Mouse (Mus musculus): ENCODE measurements around the gene Ucma. TPM values are rescaled to one million over a fixed set of nuclear protein-coding genes. Genes with fewer than 3 reads are reported as not detected.
"Not testable (repeated sequence)": the region's sequence is repeated elsewhere in the genome, so short reads cannot be mapped to it uniquely, and the experiment has no call there.

The Ucma gene
- under 1 TPM in 1 of 4 experiments, not detected in 3; 0.43 TPM for total RNA-seq (2022)

GRCm38 (mm10) chr2:4975807-4976206 lies at the start of gene Ucma:
Gene Ucma, plus strand, starts transcription at chr2:4976122.
- DNase-seq (ENCODE audit: low spot score in 2 of 2) = no peak

GRCm38 (mm10) chr2:4927391-4927790 lies 48.5 kb upstream of the Ucma start:
- no peak for DNase-seq (ENCODE audit: low spot score in 2 of 2)

GRCm38 (mm10) chr2:4929230-4929629 lies 46.7 kb upstream of the Ucma start:
- DNase-seq (ENCODE audit: low spot score in 2 of 2) = no peak

DNA sequence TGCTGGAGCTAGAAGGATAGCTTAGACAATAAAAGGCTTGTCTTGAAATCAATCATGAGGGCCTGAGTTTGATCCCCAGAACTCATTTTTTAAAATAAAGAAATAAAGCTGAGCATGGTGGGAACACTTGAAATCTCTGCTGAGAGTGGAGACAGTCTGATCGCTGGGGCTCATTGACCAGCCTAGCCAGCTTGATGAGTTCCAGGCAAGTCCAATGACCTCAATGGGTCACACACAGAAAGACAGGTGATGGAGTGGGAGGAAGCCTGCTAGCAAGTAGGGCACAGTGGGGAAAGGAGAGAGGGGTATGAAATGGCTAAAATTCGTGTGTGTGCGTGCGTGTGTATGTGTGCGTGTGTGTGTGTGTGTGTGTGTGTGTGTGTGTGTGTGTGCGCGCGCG lies 41.4 kb upstream of the Ucma start:
- no peak for DNase-seq (ENCODE audit: low spot score in 2 of 2)

DNA sequence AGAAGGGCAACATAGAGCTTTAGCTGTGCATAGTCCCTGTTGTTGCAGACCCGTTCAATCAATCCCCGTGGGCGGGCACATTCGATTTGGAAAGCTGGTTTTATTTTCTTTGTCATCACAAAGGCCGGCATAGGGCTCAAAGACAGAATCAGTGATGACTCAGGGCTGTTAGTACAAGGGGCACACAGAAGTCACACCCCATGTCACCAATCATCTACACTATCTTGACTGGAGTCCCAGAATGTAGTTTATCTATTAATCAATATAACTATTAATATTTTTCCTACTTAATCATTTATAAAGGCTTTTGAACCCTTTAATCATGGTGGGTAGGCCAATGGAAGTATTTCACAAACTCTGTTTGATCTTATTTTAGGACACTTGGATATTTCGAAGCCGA lies 38.0 kb upstream of the Ucma start:
- DNase-seq (ENCODE audit: low spot score in 2 of 2) = no peak

DNA sequence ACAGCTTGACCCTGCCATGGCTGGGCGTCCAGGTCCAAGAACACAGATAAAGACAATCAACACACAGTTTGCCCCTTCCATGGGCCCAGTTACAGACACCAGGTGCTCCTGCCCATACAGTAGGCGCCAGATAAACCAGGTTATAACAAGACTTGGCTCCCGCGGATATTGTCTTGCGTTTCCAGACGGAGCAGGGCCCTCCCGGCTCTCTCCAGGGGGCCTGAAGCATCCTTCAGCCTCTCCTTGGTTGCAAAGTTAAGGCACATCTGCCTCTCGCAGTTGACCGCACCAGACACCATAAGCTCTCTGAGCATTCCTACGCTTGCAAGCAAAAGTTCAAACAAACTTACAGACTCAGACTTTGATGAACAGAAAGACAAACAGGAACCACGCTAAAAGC lies 35.1 kb upstream of the Ucma start:
- DNase-seq (ENCODE audit: low spot score in 2 of 2) = no peak

GRCm38 (mm10) chr2:4949691-4950090 lies 26.2 kb upstream of the Ucma start:
- DNase-seq (ENCODE audit: low spot score in 2 of 2) = not testable (repeated sequence)

DNA sequence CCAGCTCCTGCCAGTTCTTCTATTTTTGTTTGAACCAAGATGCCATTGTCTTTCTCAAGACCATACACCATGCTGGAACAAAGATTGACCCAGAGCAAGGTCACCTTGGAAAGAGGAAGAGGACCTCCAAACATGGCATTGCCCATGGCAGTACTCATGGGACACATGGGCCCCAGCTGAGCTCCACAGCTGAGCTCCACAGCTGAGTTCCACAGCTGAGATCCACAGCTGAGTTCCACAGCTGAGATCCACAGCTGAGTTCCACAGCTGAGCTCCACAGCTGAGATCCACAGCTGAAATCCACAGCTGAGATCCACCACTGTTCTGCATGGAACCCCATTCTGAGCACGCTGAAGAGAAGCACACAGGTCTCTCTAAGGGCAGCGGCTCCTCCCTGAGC lies 24.9 kb upstream of the Ucma start:
- DNase-seq (ENCODE audit: low spot score in 2 of 2) = no peak

- DNase-seq (ENCODE audit: low spot score in 2 of 2) = no peak
Measured at GRCm38 (mm10) chr2:4954216-4954760, 21.6 kb upstream of the Ucma start.

DNA sequence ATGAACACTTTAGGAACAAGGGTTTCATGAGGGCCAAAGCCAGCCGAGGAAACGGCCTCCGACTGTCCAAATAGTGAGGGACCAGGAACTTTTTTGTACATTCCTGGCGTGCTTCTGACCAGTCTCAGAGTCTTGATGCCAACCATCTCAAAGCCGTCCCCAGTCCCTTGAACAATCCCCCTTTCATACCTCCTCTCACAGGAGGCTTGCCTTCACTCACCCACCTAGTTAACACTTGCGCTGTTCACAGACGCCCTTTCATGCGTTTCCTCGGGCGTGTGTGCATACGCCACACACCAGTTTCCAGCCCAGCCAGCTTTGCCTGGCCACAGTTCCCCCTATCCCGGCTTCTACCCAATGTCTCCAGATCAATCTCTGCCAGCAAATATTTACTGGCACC lies 17.9 kb upstream of the Ucma start:
- no peak for DNase-seq (ENCODE audit: low spot score in 2 of 2)

DNA sequence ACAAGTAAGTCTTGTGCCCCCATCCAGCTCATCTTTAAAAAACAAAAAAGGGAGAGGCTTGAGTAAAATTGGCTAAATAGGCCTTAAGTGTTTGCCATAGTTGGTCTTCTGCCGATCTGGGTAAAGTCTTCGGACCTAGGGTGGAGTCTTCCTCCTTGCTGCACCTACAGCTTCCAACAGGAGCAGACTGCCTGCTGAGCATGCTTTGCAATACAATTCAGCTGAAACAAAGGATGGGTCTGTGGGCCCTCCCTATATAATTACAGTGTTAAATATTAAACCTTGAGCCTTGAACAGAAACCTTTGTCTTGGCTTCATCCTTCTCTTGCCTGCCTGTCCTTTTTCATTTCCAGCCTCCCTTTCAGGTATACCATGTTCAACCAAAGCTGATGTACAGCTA lies 8.1 kb upstream of the Ucma start:
- no peak for DNase-seq (ENCODE audit: low spot score in 2 of 2)

DNA sequence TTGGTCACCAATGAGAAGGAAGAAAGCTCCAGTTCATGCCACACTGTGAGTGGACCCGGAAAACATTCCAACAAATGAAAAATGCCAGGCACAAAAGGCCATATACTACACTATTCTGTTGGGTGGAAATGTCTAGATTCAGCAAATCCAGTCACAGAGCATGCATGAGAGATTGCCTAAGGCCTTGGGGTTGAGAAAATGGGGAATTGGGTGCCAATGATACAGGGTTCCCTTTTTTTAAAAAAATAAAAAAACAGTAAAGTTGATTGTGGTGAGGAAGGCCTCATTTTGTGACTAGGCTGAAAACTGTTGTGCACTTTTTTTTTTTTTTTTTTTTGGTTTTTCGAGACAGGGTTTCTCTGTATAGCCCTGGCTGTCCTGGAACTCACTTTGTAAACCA lies 6.8 kb upstream of the Ucma start:
- no peak for DNase-seq (ENCODE audit: low spot score in 2 of 2)

GRCm38 (mm10) chr2:4978091-4978490 lies 2.2 kb downstream of the Ucma start:
- DNase-seq (ENCODE audit: low spot score in 2 of 2) = no peak

GRCm38 (mm10) chr2:4983987-4984386 lies 8.1 kb downstream of the Ucma start:
- DNase-seq (ENCODE audit: low spot score in 2 of 2) = no peak

GRCm38 (mm10) chr2:4985000-4985399 lies 9.1 kb downstream of the Ucma start:
- no peak for DNase-seq (ENCODE audit: low spot score in 2 of 2)

DNA sequence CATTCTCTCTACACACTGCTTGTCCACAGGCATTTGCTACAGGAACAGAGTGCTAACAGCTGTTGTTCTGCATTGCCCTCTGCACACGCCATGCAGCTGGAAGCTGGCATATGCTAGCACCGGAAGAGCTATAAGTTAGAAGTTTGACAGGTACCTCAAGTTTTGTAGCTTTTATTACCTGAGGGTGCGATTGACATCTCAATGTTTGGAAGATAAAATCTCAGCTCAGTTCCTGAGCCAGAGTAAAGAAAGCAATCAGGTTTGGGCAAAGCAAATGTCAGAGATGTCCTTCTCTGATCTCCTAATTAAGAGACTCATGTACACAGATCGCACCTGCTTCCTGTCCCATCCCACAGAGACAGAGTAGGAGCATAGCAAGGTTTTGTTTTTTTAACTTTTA lies 10.9 kb downstream of the Ucma start:
- DNase-seq (ENCODE audit: low spot score in 2 of 2) = no peak

GRCm38 (mm10) chr2:4987388-4988180 lies 11.7 kb downstream of the Ucma start:
- no peak for DNase-seq (ENCODE audit: low spot score in 2 of 2)

DNA sequence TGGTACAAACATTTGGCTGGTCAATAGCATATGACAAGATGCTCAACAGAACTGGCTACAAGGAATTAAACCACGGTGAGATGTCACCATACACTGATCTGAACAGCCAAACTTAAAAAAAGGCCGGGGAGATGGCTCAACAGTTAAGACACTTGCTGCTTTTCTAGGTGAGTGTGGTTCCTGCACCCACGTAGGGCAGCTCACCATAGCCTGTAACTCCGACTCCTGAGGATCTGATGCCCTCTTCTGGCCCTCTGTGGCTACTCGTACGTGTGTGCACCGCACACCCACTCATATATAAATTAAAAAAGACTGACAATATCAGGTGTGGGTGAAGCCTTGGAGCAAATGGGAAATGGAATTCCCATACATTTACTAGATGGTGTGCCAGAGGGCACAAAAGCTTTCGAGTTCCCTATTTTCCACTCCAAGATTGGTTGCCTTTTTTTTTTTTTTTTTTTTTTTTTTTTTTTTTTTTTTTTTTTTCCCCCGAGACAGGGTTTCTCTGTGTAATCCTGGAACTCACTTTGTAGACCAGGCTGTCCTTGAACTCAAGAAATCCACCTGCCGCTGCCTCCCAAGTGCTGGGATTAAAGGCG lies 13.0 kb downstream of the Ucma start:
- DNase-seq (ENCODE audit: low spot score in 2 of 2) = no peak

DNA sequence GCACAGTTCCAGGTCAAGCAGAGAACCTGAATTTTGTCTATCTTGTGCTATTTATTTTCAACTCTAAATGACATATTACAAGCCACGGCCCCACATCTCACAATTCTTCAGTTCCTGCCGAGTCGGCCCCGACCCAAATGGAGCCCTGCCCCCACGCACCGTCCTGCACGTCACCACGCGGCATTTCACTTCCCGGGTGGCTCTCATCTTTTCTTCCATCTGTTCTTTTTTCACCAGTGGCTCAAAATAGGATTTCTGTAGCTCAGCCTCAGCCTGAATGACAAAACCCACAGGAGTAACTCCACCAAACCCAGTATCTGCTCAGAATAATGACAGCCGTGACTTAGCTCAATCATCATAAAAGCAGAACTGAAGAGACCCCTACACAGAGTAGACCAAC lies 17.7 kb downstream of the Ucma start:
- DNase-seq (ENCODE audit: low spot score in 2 of 2) = no peak

DNA sequence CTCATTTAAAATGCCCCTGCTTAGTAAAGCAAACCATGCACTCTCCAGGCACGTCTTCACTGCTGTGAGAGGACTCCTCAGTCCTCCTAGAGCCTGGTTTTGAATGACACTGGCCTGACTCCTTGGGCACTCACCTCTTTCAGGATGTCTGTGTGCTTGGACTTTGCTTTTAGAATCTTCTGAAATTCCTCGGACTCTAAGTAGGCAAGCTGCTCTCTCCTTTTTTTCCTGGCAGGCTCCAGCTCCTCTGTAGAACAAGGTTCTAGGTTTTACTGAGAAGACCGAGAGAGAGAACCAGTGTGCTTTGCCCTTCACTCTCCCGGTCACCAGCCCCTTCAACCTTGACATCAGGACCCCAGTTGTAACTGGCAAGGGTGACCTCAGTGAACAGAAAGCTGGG lies 18.5 kb downstream of the Ucma start:
- no peak for DNase-seq (ENCODE audit: low spot score in 2 of 2)

DNA sequence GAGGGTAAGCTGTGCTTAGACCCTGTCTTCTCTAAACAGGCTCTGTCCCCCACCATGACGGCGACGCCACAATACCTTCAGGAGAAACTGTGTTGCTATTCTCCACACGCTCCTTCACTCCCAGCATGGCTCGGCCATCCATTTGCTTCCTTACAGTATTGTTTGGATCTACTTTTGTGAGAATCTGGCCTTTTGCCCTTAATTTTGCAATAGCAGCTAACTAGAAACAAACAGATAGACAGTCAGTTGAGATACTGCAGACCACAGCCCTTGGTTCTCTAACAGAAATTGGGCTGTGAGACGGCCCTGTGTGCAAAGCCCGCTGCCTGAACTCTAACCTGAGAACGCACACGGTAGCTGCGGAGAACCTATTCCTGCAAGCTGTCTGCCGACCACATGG lies 19.7 kb downstream of the Ucma start:
- DNase-seq (ENCODE audit: low spot score in 2 of 2) = no peak

- no peak for DNase-seq (ENCODE audit: low spot score in 2 of 2)
Measured at GRCm38 (mm10) chr2:4996421-4996824, 20.5 kb downstream of the Ucma start.

DNA sequence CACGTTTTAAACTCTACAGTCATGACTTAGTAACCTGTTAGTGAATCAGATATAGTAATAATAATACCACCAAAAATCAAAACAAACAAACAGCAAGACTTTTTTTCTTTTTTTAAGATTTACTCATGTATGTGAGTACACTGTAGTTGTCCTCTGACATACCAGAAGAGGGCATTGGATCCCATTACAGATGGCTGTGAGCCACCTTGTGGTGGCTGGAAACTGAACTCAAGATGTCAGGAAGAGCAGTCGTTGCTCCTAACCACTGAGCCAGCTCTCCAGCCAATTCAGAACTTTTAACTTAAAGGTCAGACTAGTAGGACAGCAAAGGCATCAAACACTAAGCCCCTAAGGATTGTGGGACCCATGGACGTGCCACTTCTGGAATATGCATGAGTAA lies 23.0 kb downstream of the Ucma start:
- DNase-seq (ENCODE audit: low spot score in 2 of 2) = no peak
